Mouse (Mus musculus): Measurements from ENCODE around the gene Twsg1.
A peak's percentile ranks its signal among the peaks of the same experiment; 100 is the strongest.

Twsg1 gene

DNA sequence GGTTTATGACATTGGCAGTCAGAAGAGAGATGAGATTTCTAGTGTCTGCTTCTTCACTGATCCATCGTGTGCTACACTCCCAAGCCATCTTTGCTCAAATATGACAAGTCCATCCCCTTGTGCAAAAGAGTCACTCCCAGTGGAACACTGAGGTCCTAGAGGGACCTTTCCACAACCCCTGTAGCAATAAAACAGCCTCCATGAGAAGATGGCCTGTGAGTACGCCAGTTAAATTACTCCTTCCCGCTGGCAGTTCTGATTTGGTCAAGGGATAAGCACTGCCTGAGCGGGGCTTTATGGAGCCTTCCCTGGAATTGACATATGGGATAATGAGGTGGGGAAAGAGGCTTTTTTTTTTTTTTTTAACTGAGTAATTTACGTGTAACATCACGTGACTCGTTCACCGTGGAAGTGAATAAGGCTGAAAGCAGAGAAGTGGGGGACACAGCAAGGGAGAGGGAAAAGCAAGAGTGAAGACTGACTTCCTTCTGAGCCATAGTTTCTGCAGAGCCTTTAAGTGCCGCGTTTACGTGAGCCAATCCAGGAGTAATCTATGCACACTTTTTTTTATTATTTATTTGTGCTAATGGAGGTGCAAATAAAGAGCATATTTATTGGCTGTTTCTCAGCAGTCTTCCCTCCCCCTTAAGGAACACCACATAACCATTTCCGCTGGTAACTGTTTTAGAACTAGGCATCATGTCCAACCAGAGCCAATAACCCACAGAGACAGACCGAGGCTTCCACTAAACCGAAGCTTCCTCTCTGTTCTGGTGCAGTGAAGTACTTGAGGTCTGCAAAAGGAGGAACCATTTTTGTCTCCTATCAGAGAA, 65.1 kb downstream of the Twsg1 start, which contains the start of gene Ralbp1:
Gene Ralbp1, minus strand, starts transcription at position 102 of the 833 bp plus-strand sequence.
- DNase-seq: peak; percentile 57

DNA sequence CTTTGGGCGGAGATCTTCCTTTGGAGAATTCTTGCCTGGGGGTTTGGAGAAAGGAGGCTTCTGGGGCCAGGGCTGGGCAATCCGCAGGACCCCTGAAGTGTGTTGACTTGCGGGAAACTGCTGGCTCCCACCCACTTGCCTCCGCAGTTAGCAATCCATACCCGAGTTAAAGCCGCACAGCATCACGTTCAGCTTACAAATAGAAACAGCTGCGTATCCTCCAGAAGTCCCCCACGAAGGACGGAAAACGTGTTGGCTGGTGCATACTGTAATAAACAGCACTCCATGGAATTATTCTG, 65.7 kb downstream of the Twsg1 start:
- no peak for DNase-seq

DNA sequence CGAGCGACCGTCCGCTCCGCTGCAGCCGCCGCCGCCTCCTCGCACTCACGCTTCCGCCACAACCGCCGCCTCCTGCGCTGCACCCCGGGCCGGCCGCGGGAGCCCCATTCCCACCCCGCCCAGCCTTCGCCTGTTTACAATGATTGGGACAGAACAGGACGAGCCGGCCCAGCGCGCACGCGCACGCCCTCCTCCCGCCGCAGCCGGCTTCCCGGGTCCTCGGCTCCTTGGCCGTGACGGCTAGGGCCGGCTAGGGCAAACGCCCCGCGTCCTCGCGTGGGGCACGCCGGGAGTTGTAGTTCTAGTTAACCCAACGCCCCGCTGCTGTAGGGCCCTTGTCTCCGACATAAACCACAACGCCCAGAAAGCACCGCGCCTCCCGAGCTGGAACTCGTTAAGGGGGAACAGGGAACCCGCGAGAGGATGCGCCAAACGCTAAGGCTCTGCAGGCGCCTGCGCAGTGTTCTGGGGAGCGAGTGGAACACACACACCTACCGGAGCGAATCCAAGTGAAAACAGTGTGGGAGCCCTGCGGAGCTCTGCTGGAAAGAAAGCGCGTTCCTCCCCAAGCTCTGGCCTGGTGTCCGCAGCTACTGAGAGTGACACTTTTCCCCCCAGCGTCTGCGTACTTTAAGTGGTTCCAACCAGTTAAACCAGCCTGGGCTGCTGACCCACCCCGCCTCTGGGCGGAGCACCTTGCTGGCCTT, 66.2 kb downstream of the Twsg1 start:
- peak; percentile 100 for DNase-seq

DNA sequence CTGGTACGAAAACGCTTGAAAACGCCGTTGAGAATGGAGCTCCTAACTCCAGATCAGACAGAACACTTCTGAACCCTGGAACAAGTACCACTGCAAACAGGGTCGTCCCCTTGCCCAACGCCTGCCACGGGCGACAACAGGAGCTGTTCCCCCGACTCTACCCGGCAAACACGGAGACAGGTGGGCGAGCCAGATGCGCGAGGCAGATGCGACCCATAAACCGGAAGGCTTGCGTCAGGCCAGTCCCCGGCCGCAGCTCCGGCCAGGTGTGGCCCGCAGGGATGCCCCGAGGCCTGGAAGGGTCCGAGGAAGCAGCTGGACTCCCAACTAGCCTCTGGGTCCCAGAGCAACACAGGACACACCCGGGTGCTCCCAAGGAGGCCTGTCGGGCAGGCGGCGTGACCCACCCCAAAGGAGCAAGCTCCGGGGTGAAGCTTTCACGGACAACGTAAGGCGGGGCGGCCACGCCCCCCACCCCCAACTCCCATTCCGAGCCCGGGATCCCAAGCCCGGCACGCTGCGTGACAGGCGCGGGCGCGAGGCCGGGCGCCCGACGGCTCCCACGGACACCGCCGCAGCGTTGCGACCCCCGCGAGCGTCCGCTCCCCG, 66.9 kb downstream of the Twsg1 start:
- no peak for DNase-seq

DNA sequence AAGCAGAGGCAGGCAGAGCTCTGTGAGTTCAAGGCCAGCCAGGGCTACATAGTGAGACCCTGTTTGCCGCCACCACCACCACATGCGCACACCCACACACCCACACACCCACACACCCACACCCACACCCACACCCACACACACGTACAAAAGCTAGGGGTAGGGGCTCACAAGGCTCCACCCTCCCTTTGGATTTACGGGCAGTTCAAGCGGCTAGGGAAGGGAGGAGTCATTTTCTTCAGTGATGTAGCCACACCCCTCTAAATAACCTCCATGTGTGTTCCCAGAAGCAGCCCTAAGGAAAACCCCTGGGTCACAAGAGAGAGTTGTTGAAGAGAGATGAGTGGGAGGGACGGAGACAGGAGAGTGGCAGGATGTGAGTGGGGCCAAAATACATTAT, 74.0 kb downstream of the Twsg1 start:
- no peak for DNase-seq

DNA sequence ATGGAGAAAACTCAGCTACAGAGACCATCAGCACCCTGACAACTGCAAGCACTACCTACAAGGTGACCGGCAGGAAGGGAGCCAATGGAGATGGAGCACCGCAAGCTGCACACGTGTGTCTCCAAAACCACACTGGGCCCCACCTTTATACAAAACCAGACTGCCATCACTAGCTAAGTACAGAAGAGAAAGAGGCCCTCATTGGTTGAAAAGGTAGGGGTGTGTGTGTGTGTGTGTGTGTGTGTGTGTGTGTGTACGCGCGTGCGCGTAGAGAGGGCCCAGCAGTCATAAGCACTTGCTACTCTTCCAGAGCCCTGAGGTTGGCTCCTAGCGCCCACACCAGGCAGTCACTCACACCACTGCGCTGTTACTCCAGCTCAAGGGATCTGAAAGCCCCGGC, 77.2 kb downstream of the Twsg1 start:
- no peak for DNase-seq

DNA sequence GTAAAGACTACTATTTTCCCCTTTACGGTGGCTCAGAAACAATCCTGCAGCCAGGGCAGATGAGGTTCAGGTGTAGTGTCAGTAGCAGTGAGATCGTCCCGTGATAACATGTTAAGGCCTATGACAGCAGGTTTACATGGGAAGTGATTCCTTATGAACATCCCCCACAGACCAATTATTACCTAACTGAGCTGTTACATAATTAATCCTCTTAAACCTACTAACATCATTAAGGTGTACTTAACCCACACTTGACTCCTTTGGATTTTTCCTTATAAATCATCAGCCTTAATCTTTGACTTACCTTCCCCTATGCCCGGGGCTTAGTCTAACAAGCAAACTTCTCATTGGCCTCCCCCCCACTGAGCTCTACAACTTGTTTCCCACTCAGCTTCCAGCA, 77.9 kb downstream of the Twsg1 start:
- DNase-seq: no peak

DNA sequence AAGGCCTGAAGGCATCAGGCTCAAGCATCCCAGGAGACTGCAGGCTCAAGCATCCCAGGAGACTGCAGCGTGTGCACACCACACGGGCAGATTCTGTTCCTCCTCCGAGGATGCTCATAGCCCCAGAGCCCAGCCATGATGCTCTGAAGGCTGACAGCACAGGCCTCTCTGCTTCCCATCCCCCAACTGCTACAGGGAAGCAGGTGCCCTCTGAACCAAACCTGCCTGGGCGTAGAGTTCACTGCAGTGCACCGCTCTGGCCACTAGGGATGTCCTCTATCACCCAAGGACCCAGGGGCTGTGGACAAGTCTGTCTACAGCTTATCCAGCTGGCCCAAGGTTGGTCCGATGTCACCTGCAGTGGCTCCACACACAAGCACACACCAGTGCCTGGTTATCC, 78.4 kb downstream of the Twsg1 start:
- DNase-seq: peak; percentile 76

DNA sequence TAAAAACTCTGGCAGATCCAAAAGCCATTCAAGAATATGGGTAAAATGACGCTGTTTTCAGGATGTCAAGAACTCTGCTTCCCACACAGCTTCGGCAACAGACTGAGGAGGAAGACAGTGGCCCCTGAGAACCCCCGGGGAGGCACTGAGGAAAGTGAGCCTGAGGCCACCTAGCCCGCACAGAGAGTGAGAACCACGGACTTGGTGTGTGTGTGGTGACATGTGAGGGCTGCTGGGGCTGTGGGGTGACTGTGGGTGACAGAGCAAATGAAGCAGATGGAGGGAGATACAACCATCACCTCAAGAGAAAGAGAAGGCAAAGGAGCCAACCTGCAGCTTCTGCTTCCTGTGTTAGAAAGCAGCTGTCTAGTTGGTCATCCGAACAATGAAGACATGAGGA, 79.0 kb downstream of the Twsg1 start:
- no peak for DNase-seq
